Mouse (Mus musculus) lung, postnatal 0 days (tissue): ENCODE data around the gene Mrm3. TPM values are rescaled to one million over a fixed set of nuclear protein-coding genes. Genes with fewer than 3 reads are reported as not detected.
A peak's percentile ranks its signal among the peaks of the same experiment; 100 is the strongest.

ENCODE experiments used
- ATAC-seq: fragments of 200-750 bp; cut with Nextera tagmentation; 2 replicates; pipeline ENCODE4 v1.8.0; 2017; ENCODE audit warnings: moderate library complexity
- DNase-seq: peaks from one replicate; pipeline ENCODE4 v3.0.0-alpha.2; 2016; ENCODE audit warnings: low spot score
- H3K27ac ChIP-seq: fragments of 300-500 bp; sonication (generic); 2 replicates; pipeline ENCODE4 v1.5.1; 2014; ENCODE audit warnings: antibody characterized with exemption, mild to moderate bottlenecking, low read length, mixed read lengths
- H3K27me3 ChIP-seq: fragments of 300-500 bp; sonication (generic); replicated peaks from 2 replicates; pipeline ENCODE4 v1.6.1; 2014; ENCODE audit warnings: low read length, mixed read lengths; ENCODE audit not compliant: insufficient read depth
- H3K36me3 ChIP-seq: fragments of 300-500 bp; sonication (generic); 2 replicates; pipeline ENCODE4 v1.6.1; 2014; ENCODE audit warnings: low read length, mixed read lengths; ENCODE audit not compliant: insufficient read depth
- H3K4me1 ChIP-seq: fragments of 300-500 bp; sonication (generic); 2 replicates; pipeline ENCODE4 v1.6.1; 2014; ENCODE audit warnings: antibody characterized with exemption, low read depth, low read length, mixed read lengths; ENCODE audit not compliant: insufficient read depth
- H3K4me2 ChIP-seq: fragments of 300-500 bp; sonication (generic); replicated peaks from 2 replicates; pipeline ENCODE4 v1.6.1; 2014; ENCODE audit warnings: low read depth, mild to moderate bottlenecking, low read length, moderate library complexity, mixed read lengths
- H3K4me3 ChIP-seq: fragments of 300-500 bp; sonication (generic); 2 replicates; pipeline ENCODE4 v1.5.1; 2014; ENCODE audit warnings: low read depth, low read length
- H3K9ac ChIP-seq: fragments of 300-500 bp; sonication (generic); replicated peaks from 2 replicates; pipeline ENCODE4 v1.6.1; 2014; ENCODE audit warnings: low read depth, mild to moderate bottlenecking
- H3K9me3 ChIP-seq: fragments of 300-500 bp; sonication (generic); 2 replicates; pipeline ENCODE4 v1.6.1; 2016; ENCODE audit warnings: low read length, mixed read lengths
- CTCF ChIP-seq: IDR thresholded peaks from 2 replicates; pipeline ENCODE4 v1.5.1; 2016; ENCODE audit warnings: antibody characterized with exemption, mild to moderate bottlenecking
- EP300 ChIP-seq: IDR thresholded peaks from 2 replicates; pipeline ENCODE4 v1.6.1; 2016; ENCODE audit warnings: antibody characterized with exemption, mild to moderate bottlenecking, control low read depth
- WGBS: fragments of 180-500 bp; shearing (Covaris S2); extraction: QIAGEN DNeasy Blood & Tissue Kit; methylation state at CpG from one replicate; pipeline ENCODE4 v1.1.7; 2014; 5-methylcytosine and 5-hydroxymethylcytosine counted together
- polyA plus RNA-seq: library from polyadenylated mRNA; unstranded; fragments of >200 nt; fragmentation: Nextera tagmentation; extraction: Ambion mirVana; gene quantifications from 2 replicates; pipeline ENCODE4 v1.2.1, GENCODE M21; 2015

Gene Mrm3
- polyA plus RNA-seq, 1 experiment from 2014 or later, result 7.7 TPM

GRCm38 (mm10) chr11:76256129-76256528 is 12.6 kb downstream of the Mrm3 start:
- no peak overlapping the region for H3K4me2 ChIP-seq
- no peak overlapping the region for H3K27ac ChIP-seq
- TF ChIP-seq CTCF (no peak), EP300 (no peak)
- H3K27me3 ChIP-seq, result no peaks in the 10 kb centered on the region
- DNase-seq (no peak), ATAC-seq (no peak)
- H3K36me3 ChIP-seq, result no peaks in the 10 kb centered on the region
- no peaks in the 10 kb centered on the region for H3K4me1 ChIP-seq
- H3K4me3 ChIP-seq, result no peak overlapping the region
- 42% methylated on average over 5 of the region's 5 CpGs for WGBS
- H3K9ac ChIP-seq, result no peak overlapping the region
- H3K9me3 ChIP-seq, result no peaks in the 10 kb centered on the region

GRCm38 (mm10) chr11:76257386-76257785 is 13.9 kb downstream of the Mrm3 start:
- Histone ChIP-seq H3K9ac (no peak overlapping the region), H3K27ac (no peak overlapping the region), H3K4me2 (no peak overlapping the region), H3K9me3 (no peaks in the 10 kb centered on the region), H3K4me1 (no peaks in the 10 kb centered on the region), H3K4me3 (no peak overlapping the region), H3K27me3 (no peaks in the 10 kb centered on the region), H3K36me3 (no peaks in the 10 kb centered on the region)
- DNase-seq (no peak), ATAC-seq (no peak)
- WGBS, result 78% methylated on average over 4 of the region's 4 CpGs
- TF ChIP-seq CTCF (no peak), EP300 (no peak)

GRCm38 (mm10) chr11:76258511-76258910 is 15.0 kb downstream of the Mrm3 start:
- Histone ChIP-seq H3K4me2 (no peak overlapping the region), H3K27ac (no peak overlapping the region), H3K4me3 (no peak overlapping the region), H3K9me3 (no peaks in the 10 kb centered on the region), H3K27me3 (no peaks in the 10 kb centered on the region), H3K4me1 (no peaks in the 10 kb centered on the region), H3K9ac (no peak overlapping the region), H3K36me3 (no peaks in the 10 kb centered on the region)
- ATAC-seq (no peak), DNase-seq (no peak)
- WGBS, result 79% methylated on average over 6 of the region's 6 CpGs
- TF ChIP-seq CTCF (no peak), EP300 (no peak)

- Histone ChIP-seq H3K4me2 (no peak overlapping the region), H3K9ac (no peak overlapping the region), H3K27ac (no peak overlapping the region), H3K4me1 (no peaks in the 10 kb centered on the region), H3K36me3 (no peaks in the 10 kb centered on the region), H3K9me3 (no peaks in the 10 kb centered on the region), H3K27me3 (no peaks in the 10 kb centered on the region), H3K4me3 (no peak overlapping the region)
- WGBS, result 77% methylated on average over 10 of the region's 10 CpGs
- TF ChIP-seq CTCF (no peak), EP300 (no peak)
- no peak for ATAC-seq
- no peak for DNase-seq
Observed at GRCm38 (mm10) chr11:76260208-76261050, 16.9 kb downstream of the Mrm3 start.

GRCm38 (mm10) chr11:76261224-76261623 is 17.7 kb downstream of the Mrm3 start:
- no peak overlapping the region for H3K4me2 ChIP-seq
- H3K4me1 ChIP-seq, result no peaks in the 10 kb centered on the region
- no peaks in the 10 kb centered on the region for H3K9me3 ChIP-seq
- 70% methylated on average over 12 of the region's 12 CpGs for WGBS
- ATAC-seq (peak; percentile 85), DNase-seq (peak; percentile 67)
- H3K36me3 ChIP-seq, result no peaks in the 10 kb centered on the region
- TF ChIP-seq CTCF (no peak), EP300 (no peak)
- no peak overlapping the region for H3K4me3 ChIP-seq
- no peaks in the 10 kb centered on the region for H3K27me3 ChIP-seq
- H3K9ac ChIP-seq, result no peak overlapping the region
- H3K27ac ChIP-seq, result no peak overlapping the region

GRCm38 (mm10) chr11:76262611-76263351 is 19.3 kb downstream of the Mrm3 start:
- no peak overlapping the region for H3K9ac ChIP-seq
- H3K36me3 ChIP-seq, result no peaks in the 10 kb centered on the region
- ATAC-seq (no peak), DNase-seq (no peak)
- H3K27ac ChIP-seq, result no peak overlapping the region
- no peaks in the 10 kb centered on the region for H3K27me3 ChIP-seq
- TF ChIP-seq CTCF (no peak), EP300 (no peak)
- H3K4me3 ChIP-seq, result no peak overlapping the region
- H3K4me2 ChIP-seq, result no peak overlapping the region
- 30% methylated on average over 19 of the region's 19 CpGs for WGBS
- no peaks in the 10 kb centered on the region for H3K4me1 ChIP-seq
- no peaks in the 10 kb centered on the region for H3K9me3 ChIP-seq
